Mouse (Mus musculus): ENCODE data around the gene Oprd1.

- TF ChIP-seq POLR2A (IDR thresholded peaks at IDR 0.05; ENCODE audit: control insufficient read depth, low read depth, low read length), result no peak
- TF ChIP-seq CTCF (IDR thresholded peaks at IDR 0.05; ENCODE audit: control insufficient read depth, insufficient read depth, insufficient replicate concordance, low read depth, low read length), result no peak
Observed at GRCm38 (mm10) chr4:132183162-132183561, 38.9 kb upstream of the Oprd1 start.

Measured in testis, adult 2 months (tissue).